Mouse (Mus musculus) lung, embryonic 16.5 days (tissue): Measurements from ENCODE around the gene Dync1li2. TPM values are rescaled to one million over a fixed set of nuclear protein-coding genes. Genes with fewer than 3 reads are reported as not detected.

Experiments
- ATAC-seq: fragments of 200-750 bp; cut with Nextera tagmentation; 2 replicates; pipeline ENCODE4 v1.8.0; 2017; ENCODE audit warnings: low read depth, mild to moderate bottlenecking, moderate library complexity
- H3K27ac ChIP-seq: fragments of 300-500 bp; sonication (generic); 2 replicates; pipeline ENCODE4 v1.5.1; 2014; ENCODE audit warnings: mild to moderate bottlenecking, control low read depth, low read length
- H3K27me3 ChIP-seq: fragments of 300-500 bp; sonication (generic); 2 replicates; pipeline ENCODE4 v1.6.1; 2014; ENCODE audit warnings: low read depth, low read length, mixed read lengths; ENCODE audit not compliant: control insufficient read depth, insufficient read depth
- H3K36me3 ChIP-seq: fragments of 300-500 bp; sonication (generic); 2 replicates; pipeline ENCODE4 v1.6.1; 2014; ENCODE audit warnings: low read length; ENCODE audit not compliant: control insufficient read depth, insufficient read depth
- H3K4me1 ChIP-seq: fragments of 300-500 bp; sonication (generic); replicated peaks from 2 replicates; pipeline ENCODE4 v1.6.1; 2014; ENCODE audit warnings: low read length, mixed read lengths; ENCODE audit not compliant: control insufficient read depth, insufficient read depth
- H3K4me2 ChIP-seq: fragments of 300-500 bp; sonication (generic); 2 replicates; pipeline ENCODE4 v1.6.1; 2014; ENCODE audit warnings: low read depth, low read length, control low read depth
- H3K4me3 ChIP-seq: fragments of 300-500 bp; sonication (generic); 2 replicates; pipeline ENCODE4 v1.5.1; 2014; ENCODE audit warnings: mild to moderate bottlenecking, low read length, control low read depth
- H3K9ac ChIP-seq: fragments of 300-500 bp; sonication (generic); 2 replicates; pipeline ENCODE4 v1.6.1; 2014; ENCODE audit warnings: low read length, control low read depth
- H3K9me3 ChIP-seq: fragments of 300-500 bp; sonication (generic); 2 replicates; pipeline ENCODE4 v1.6.1; 2016; ENCODE audit warnings: low read length; ENCODE audit not compliant: control insufficient read depth
- WGBS: fragments of 180-500 bp; shearing (Covaris S2); extraction: QIAGEN DNeasy Blood & Tissue Kit; methylation state at CpG from one replicate; pipeline ENCODE4 v1.1.7; 2014; 5-methylcytosine and 5-hydroxymethylcytosine counted together
- polyA plus RNA-seq: library from polyadenylated mRNA; unstranded; fragments of >200 nt; fragmentation: Nextera tagmentation; extraction: Ambion mirVana; gene quantifications from 2 replicates; pipeline ENCODE4 v1.2.1, GENCODE M21; 2015

Gene Dync1li2
- polyA plus RNA-seq, 1 experiment from 2014 or later, result 62.9 TPM

DNA sequence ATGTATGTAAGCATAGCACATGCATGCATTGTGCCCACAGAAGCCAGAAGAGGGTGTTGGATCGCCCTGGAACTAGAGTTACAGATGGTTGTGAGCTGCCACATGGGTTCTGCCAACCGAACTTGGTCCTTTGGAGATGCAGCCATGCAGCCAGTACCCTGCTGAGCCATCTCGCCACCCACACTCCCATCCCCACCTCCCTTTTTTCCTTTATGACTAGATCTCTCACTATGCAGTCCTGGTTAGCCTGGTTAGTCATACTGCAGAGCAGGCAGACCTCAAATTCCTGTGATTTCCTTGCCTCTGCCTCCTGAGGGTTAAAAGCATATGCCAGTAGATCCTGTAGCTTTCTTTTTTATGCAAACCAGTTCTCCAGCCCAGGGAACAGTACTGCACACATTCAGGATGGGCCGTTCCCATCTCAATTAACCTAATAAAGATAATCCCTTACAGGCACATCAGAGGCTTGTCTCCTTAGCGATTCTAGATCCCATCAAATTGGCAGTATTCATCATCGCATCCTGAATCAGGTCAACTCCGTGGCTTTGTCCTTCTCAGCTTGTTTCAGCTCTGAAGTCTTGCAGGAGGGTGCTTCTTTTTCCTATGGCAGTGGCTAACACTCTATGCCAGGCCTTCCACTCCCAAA lies 32.1 kb downstream of the Dync1li2 start:
- H3K27ac ChIP-seq, result no peak overlapping the region
- H3K36me3 ChIP-seq, result no peaks in the 10 kb centered on the region
- ATAC-seq, result no peak
- H3K4me3 ChIP-seq, result no peak overlapping the region
- 69% methylated on average over 7 of the region's 7 CpGs for WGBS
- no peaks in the 10 kb centered on the region for H3K27me3 ChIP-seq
- H3K4me2 ChIP-seq, result no peak overlapping the region
- peaks cover 5% of the 10 kb centered on the region for H3K4me1 ChIP-seq
- no peak overlapping the region for H3K9ac ChIP-seq
- H3K9me3 ChIP-seq, result no peaks in the 10 kb centered on the region

DNA sequence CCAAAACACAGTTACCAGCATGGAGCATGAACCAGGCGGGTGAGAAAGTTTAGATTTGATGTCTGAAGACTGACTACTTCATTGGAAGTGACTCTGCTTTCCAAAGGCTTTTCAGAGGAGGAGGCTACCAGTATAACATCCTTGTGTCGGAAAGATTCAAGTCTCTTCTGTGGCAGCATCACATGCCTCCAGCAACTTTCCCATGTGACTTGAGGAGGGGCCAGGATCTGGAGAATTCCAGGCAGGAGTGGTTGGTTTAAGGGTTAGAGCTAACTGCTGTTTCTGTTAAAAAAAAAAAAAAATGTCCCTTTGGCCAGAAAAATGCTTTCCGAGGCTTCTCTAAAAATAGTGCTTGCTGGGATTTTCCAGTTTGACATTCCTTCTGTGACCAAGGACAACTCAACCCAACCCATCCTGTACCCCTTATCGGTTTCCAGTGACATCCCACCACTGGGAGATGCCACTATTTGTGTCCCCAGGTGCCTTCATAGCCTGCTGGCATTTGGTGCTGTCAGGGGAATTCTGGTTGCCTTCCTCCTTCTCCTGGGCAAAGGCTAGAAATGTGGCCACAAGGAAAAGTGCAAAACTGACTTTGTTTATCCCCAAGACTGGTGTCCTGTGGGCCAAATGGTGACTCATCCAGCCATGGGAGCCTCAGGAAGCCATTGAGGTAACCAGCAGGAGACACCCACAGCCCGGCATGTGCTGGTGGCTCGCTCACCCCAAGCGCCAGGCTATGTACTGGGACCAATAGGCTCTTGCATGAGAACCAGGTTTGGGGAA lies 34.3 kb downstream of the Dync1li2 start:
- H3K4me1 ChIP-seq, result peaks cover 11% of the 10 kb centered on the region
- H3K36me3 ChIP-seq, result no peaks in the 10 kb centered on the region
- WGBS, result 76% methylated on average over 7 of the region's 7 CpGs
- H3K9me3 ChIP-seq, result no peaks in the 10 kb centered on the region
- no peak overlapping the region for H3K9ac ChIP-seq
- no peak overlapping the region for H3K4me2 ChIP-seq
- H3K27me3 ChIP-seq, result no peaks in the 10 kb centered on the region
- no peak for ATAC-seq
- H3K27ac ChIP-seq, result no peak overlapping the region
- H3K4me3 ChIP-seq, result no peak overlapping the region

DNA sequence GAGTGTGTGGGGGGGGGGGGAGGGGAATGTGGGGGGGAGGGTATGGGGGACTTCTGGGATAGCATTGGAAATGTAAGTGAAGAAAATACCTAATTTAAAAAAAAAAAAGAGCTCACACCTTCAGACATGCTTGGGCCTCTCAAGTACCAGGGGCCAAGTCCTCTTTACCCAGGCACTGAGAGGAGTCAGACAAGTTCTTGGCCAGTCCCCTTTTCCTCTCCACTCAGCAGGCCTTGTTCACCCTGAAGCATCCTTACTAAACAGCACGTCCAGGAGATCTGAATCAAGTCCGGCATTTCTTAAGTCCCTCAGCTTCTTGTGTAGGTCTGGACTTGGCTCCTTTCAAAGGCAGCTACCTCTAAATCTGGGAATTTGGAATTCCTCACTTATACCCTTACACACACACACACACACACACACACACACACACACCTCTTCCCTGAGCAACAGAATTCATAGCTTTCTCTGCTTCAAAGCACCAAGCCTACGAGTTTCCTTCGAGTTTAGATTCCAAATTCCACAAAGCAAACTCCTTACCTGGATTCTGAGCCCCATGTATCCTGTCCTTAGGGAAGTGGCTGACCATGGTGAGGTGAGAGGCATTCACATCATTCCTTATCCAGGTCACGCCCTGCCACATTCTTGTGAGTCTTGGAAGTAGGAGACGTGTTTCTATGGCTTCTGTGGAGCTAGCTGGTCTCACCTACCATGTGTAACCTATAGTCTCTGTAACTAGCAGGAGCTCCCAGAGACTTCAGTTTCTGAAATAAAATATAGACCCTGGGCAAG lies 36.3 kb downstream of the Dync1li2 start:
- peak overlapping the region; percentile 49 for H3K27ac ChIP-seq
- no peak overlapping the region for H3K4me2 ChIP-seq
- 49% methylated on average over 6 of the region's 6 CpGs for WGBS
- H3K4me1 ChIP-seq, result peaks cover 8% of the 10 kb centered on the region
- H3K4me3 ChIP-seq, result no peak overlapping the region
- H3K36me3 ChIP-seq, result no peaks in the 10 kb centered on the region
- no peak overlapping the region for H3K9ac ChIP-seq
- no peaks in the 10 kb centered on the region for H3K27me3 ChIP-seq
- H3K9me3 ChIP-seq, result no peaks in the 10 kb centered on the region
- peak; percentile 78 for ATAC-seq

DNA sequence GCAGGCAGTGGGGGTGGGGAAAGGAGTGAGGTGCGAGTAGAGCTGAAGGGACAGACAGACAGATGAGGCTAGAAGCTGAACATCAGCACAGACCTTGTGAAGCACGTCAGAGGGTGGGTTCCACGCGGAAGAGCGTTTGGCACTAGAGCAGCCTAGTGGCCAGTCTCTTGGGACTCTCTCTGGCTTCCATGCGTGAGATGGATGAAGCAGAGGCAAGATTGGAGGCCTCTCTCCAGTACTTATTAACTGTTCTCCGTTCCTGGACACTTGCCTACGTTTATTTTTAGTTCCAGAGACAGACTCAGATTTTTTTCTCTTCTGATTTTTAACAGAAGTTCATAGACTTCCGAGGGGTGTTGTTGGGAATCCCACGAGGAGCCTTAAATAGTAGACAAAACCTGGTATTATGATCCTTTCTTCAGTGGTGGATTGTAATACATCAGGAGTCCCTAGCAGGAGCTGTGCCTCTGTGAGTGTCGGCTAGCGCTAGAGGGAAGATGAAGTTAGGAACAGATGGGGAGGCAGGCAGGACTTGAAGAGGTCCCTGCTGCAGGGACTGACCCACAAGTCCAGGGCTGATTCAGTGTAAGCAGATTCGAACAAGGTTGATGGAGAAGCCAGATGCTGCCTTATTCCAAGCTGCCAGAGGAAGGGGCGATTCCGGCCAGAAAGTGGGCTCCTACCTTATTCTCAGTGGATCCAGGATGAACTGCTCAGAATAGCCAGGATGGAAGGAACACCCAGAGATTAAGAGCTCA lies 37.2 kb downstream of the Dync1li2 start:
- peaks cover 8% of the 10 kb centered on the region for H3K4me1 ChIP-seq
- peak; percentile 32; the same call in 1 of the 2 replicates for ATAC-seq
- no peaks in the 10 kb centered on the region for H3K9me3 ChIP-seq
- H3K4me2 ChIP-seq, result no peak overlapping the region
- H3K27me3 ChIP-seq, result no peaks in the 10 kb centered on the region
- H3K4me3 ChIP-seq, result no peak overlapping the region
- 44% methylated on average over 15 of the region's 15 CpGs for WGBS
- no peaks in the 10 kb centered on the region for H3K36me3 ChIP-seq
- peak overlapping the region; percentile 49 for H3K27ac ChIP-seq
- H3K9ac ChIP-seq, result no peak overlapping the region

DNA sequence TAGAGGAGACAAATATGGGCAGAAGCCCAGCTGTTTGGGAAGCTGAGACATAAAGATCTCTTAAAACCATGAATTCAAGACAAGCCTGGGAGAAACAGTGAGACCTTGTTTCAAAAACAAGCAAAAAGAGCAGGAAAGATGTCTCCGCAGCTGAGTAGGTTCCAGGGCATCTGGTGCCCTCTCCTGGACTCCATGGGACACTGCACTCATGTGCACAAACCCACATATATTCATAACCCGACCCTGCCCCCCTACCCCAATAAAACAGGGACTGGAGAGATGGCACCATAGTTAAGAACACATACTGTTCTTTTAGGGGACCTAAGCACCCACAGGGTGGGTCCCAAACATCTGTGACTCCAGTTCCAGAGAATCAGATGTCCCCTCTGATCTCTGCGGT lies 39.3 kb downstream of the Dync1li2 start:
- no peak overlapping the region for H3K27ac ChIP-seq
- H3K9ac ChIP-seq, result no peak overlapping the region
- H3K4me2 ChIP-seq, result no peak overlapping the region
- no peak for ATAC-seq
- WGBS, result 72% methylated on average over 3 of the region's 3 CpGs
- no peaks in the 10 kb centered on the region for H3K9me3 ChIP-seq
- no peak overlapping the region for H3K4me3 ChIP-seq
- peaks cover 8% of the 10 kb centered on the region for H3K4me1 ChIP-seq
- H3K36me3 ChIP-seq, result no peaks in the 10 kb centered on the region
- H3K27me3 ChIP-seq, result no peaks in the 10 kb centered on the region

DNA sequence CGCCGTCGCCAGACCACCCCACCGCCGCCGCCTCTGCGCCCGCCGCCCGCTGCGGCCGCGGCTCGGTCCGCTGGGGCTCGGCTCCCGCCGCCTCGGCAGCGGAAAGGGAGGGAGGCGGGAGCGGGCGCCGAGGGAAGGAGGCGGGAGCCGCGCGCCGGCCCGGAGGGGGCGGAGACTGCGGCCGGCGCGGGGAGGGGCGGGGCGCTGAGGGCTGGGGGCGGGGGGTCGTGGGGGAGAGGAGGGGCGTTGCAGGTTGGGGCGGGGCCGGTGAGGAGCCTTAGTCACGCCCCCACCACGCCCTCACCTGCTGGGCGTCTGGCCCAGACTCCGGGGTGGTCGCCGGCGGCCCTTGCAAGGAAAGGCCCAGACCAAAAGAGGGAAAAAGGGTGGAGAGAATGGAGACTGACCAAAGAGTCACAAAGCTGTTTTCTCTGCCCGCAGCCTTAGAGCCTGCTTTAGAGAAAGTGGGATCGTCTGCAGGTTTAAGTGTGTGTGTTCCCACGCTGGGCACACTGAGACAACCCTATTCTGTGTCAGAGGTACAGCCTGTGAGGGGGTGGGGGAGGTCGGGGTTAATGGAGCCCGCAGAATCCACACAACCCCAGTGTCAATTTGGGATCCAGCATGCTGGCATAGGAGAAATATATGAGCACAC lies 47.0 kb downstream of the Dync1li2 start, which contains the start of gene Cmtm4:
Gene Cmtm4 (minus strand): TSS at position 105 of the 655 bp plus-strand sequence.
- no peaks in the 10 kb centered on the region for H3K36me3 ChIP-seq
- H3K27me3 ChIP-seq, result no peaks in the 10 kb centered on the region
- H3K27ac ChIP-seq, result peak within 1 kb of the TSS; percentile 76
- ATAC-seq, result peak; percentile 87
- H3K4me1 ChIP-seq, result peaks cover 11% of the 10 kb centered on the region
- peak within 1 kb of the TSS; percentile 95 for H3K9ac ChIP-seq
- peak within 1 kb of the TSS; percentile 96 for H3K4me2 ChIP-seq
- 0 out of 2 replicates have a peak, but pooled peaks cover 4% of the 10 kb centered on the region for H3K9me3 ChIP-seq
- WGBS, result 2% methylated on average over 24 of the region's 54 CpGs
- peak within 1 kb of the TSS; percentile 85 for H3K4me3 ChIP-seq

DNA sequence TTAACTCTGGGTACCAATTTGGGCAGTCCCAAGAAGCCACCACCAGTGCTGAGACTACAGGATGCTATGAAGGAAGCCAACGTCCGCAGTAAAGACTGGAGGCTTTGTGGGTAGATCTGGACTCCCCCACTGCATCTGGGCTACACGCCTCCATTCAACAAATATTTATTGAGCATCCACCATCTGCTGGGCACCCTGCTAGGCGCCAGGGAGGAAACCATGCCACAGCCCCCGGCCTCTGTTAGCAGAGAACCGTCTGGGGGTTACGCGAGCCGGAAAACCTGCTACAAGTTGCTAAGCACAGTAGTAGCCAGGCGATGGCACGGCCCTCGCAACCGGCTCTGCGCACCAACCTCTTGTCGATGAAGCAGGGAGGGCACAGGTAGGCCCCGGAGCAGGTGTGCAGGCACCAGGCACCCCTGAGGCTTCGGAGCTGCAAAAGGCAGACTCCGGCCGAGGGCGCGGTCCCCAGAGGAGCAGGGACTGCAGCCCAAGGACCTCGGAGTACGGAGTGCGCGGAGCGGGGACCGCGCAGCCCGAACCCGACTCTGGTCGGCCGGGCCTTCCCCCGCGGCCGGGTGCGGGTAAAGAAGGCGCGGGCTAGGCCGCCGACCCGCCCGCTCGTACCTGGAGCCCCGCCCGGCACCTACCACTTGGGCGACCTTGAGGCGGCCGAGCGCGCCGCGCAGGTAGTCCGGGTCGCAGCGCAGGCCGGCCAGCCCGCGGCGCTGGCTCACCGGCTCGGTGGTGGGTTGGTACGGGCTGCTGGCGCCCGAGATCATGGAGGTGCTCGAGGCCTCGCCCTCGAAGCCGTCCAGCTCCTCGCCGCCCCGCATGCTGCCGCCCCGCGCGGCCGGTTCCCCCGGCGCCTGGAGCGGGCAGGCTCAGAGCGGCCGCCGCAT lies 47.8 kb downstream of the Dync1li2 start:
- 0 out of 2 replicates have a peak, but pooled peaks cover 4% of the 10 kb centered on the region for H3K9me3 ChIP-seq
- no peaks in the 10 kb centered on the region for H3K36me3 ChIP-seq
- peak overlapping the region; percentile 96 for H3K4me2 ChIP-seq
- WGBS, result under 1% methylated on average over 54 of the region's 82 CpGs
- peaks cover 11% of the 10 kb centered on the region for H3K4me1 ChIP-seq
- H3K27ac ChIP-seq, result peak overlapping the region; percentile 76
- peak; percentile 71 for ATAC-seq
- peak overlapping the region; percentile 85 for H3K4me3 ChIP-seq
- H3K9ac ChIP-seq, result peak overlapping the region; percentile 95
- H3K27me3 ChIP-seq, result no peaks in the 10 kb centered on the region

DNA sequence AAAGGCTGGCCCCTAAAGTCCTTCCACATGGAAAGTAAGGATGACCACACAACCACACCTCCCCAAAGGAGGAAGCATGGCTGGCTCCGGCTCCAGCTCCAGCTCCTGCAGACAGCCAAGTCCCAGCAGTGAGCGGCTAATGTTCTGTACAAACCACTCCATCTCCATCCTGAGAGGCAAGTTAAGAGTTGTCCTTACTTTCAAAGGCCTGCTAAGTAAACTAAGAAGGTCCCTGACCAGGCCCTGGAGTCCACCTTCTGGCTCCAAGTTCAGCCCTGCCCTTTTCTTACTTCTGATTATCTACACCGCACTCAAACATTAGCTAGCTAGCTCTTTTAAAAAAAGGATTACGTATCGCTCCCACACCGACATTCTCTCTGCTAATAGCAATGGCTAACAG lies 49.1 kb downstream of the Dync1li2 start:
- H3K9ac ChIP-seq, result no peak overlapping the region
- peak overlapping the region; percentile 96 for H3K4me2 ChIP-seq
- peak; percentile 48 for ATAC-seq
- WGBS, result 52% methylated on average over 6 of the region's 6 CpGs
- no peak overlapping the region for H3K4me3 ChIP-seq
- peaks cover 11% of the 10 kb centered on the region for H3K4me1 ChIP-seq
- H3K27ac ChIP-seq, result peak overlapping the region; percentile 14; the same call in 1 of the 2 replicates
- H3K9me3 ChIP-seq, result 0 out of 2 replicates have a peak, but pooled peaks cover 4% of the 10 kb centered on the region
- H3K27me3 ChIP-seq, result no peaks in the 10 kb centered on the region
- H3K36me3 ChIP-seq, result no peaks in the 10 kb centered on the region
